Mouse (Mus musculus): ENCODE results near the gene Ankrd13d. TPM values are rescaled to one million over a fixed set of nuclear protein-coding genes. Genes with fewer than 3 reads are reported as not detected.

Ankrd13d gene
- polyA plus RNA-seq, 1 experiment: 1.7 TPM

DNA sequence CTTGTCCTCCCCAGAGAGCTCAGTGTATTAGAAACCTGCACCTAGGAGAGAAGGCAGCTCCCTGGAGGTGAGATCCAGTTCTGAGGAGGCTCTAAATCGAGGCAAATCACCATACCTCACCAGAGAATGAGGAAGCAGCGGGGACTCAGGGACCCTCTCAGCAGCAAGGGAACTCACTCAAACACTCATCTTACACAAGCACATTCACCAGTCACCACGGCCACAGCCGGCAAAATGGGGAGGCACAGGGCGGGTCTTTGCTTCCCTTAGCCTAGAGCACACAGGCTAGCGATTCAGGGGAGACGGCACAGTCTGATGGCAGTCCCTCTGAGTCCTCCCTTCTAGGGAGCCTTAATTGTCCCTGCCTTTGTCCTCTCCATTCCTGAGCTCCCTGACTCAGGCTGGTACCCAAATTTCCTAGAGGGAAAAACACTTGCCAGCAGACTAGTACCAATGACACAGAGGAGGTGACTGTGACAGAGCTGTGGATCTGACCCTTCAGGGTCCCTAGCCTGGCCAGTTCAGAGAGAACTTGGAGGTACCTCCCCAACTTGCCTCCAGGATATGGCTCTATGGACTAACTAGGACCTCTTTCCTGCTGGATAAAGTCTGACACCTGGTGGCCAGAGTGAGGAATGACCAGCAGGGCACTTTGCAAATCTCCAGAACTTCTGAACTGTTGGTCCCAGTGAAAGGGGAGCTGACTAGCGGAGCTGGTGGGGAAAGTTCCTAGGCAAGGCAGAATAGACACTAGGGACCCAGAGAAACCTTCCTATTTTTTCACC lies 54.9 kb downstream of the Ankrd13d start:
- H3K79me2 ChIP-seq (ENCODE audit: control insufficient read depth, insufficient read depth): peaks cover 6% of the 10 kb centered on the region
- H3K4me3 ChIP-seq: no peak overlapping the region
- H3K36me3 ChIP-seq (ENCODE audit: control insufficient read depth, insufficient read depth): no peaks in the 10 kb centered on the region
- H3K4me2 ChIP-seq (ENCODE audit: low read depth): peak overlapping the region; percentile 88
- TF ChIP-seq TCF3 (IDR thresholded peaks at IDR 0.05; ENCODE audit: insufficient read length, low read depth): no peak
- no peak for TF ChIP-seq POLR2AphosphoS2 (IDR thresholded peaks at IDR 0.05; ENCODE audit: insufficient read length, low read depth)
- TF ChIP-seq CEBPB (IDR thresholded peaks at IDR 0.05; ENCODE audit: insufficient read depth, poor library complexity, severe bottlenecking): no peak
- no peak for TF ChIP-seq MYOG (IDR thresholded peaks at IDR 0.05; ENCODE audit: control insufficient read depth in 1 of 3, insufficient read depth in 1 of 3, insufficient read length in 2 of 3, low read depth in 2 of 3)
- TF ChIP-seq MYOD1 (IDR thresholded peaks at IDR 0.05; ENCODE audit: control insufficient read depth in 1 of 3, insufficient read length in 2 of 3, low read depth in 2 of 3): no peak
- no peak for TF ChIP-seq TCF12 (IDR thresholded peaks at IDR 0.05; ENCODE audit: insufficient read depth, poor library complexity, severe bottlenecking)
- no peak for TF ChIP-seq E2F4 (IDR thresholded peaks at IDR 0.05; ENCODE audit: insufficient read depth)
- no peak for TF ChIP-seq SRF (IDR thresholded peaks at IDR 0.05; ENCODE audit: control insufficient read depth, insufficient read length, low read depth)
- TF ChIP-seq REST (IDR thresholded peaks at IDR 0.05; ENCODE audit: insufficient read depth, insufficient read length): no peak
- TF ChIP-seq USF1 (IDR thresholded peaks at IDR 0.05; ENCODE audit: low read depth): no peak
- TF ChIP-seq POLR2A (IDR thresholded peaks at IDR 0.05; ENCODE audit: insufficient read length, low read depth): no peak
- no peak for TF ChIP-seq MAX (IDR thresholded peaks at IDR 0.05; ENCODE audit: low read depth)
- H3K27me3 ChIP-seq (ENCODE audit: control insufficient read depth, insufficient read depth, insufficient read length): no peaks in the 10 kb centered on the region
- no peak overlapping the region for H3ac ChIP-seq (ENCODE audit: control insufficient read depth, insufficient read length)

- Histone ChIP-seq H3K4me3 (no peak overlapping the region), H3K27me3 (ENCODE audit: control insufficient read depth, insufficient read depth, insufficient read length) (no peaks in the 10 kb centered on the region), H3K79me2 (ENCODE audit: control insufficient read depth, insufficient read depth) (no peaks in the 10 kb centered on the region), H3K36me3 (ENCODE audit: control insufficient read depth, insufficient read depth) (no peaks in the 10 kb centered on the region), H3ac (ENCODE audit: control insufficient read depth, insufficient read length) (no peak overlapping the region), H3K4me2 (ENCODE audit: low read depth) (no peak overlapping the region)
- TF ChIP-seq TCF3 (IDR thresholded peaks at IDR 0.05; ENCODE audit: insufficient read length, low read depth): no peak
- no peak for TF ChIP-seq REST (IDR thresholded peaks at IDR 0.05; ENCODE audit: insufficient read depth, insufficient read length)
- no peak for TF ChIP-seq POLR2AphosphoS2 (IDR thresholded peaks at IDR 0.05; ENCODE audit: insufficient read length, low read depth)
- TF ChIP-seq E2F4 (IDR thresholded peaks at IDR 0.05; ENCODE audit: insufficient read depth): no peak
- no peak for TF ChIP-seq MYOD1 (IDR thresholded peaks at IDR 0.05; ENCODE audit: control insufficient read depth in 1 of 3, insufficient read length in 2 of 3, low read depth in 2 of 3)
- TF ChIP-seq MAX (IDR thresholded peaks at IDR 0.05; ENCODE audit: low read depth): no peak
- no peak for TF ChIP-seq POLR2A (IDR thresholded peaks at IDR 0.05; ENCODE audit: insufficient read length, low read depth)
- TF ChIP-seq USF1 (IDR thresholded peaks at IDR 0.05; ENCODE audit: low read depth): no peak
- TF ChIP-seq TCF12 (IDR thresholded peaks at IDR 0.05; ENCODE audit: insufficient read depth, poor library complexity, severe bottlenecking): no peak
- TF ChIP-seq CEBPB (IDR thresholded peaks at IDR 0.05; ENCODE audit: insufficient read depth, poor library complexity, severe bottlenecking): no peak
- TF ChIP-seq SRF (IDR thresholded peaks at IDR 0.05; ENCODE audit: control insufficient read depth, insufficient read length, low read depth): no peak
These were observed 55.5 kb downstream of the Ankrd13d start for GRCm38 (mm10) chr19:4227446-4227845.

- Histone ChIP-seq H3K27me3 (ENCODE audit: control insufficient read depth, insufficient read depth, insufficient read length) (no peaks in the 10 kb centered on the region), H3K4me3 (no peak overlapping the region), H3K79me2 (ENCODE audit: control insufficient read depth, insufficient read depth) (no peaks in the 10 kb centered on the region), H3K4me2 (ENCODE audit: low read depth) (no peak overlapping the region), H3ac (ENCODE audit: control insufficient read depth, insufficient read length) (no peak overlapping the region), H3K36me3 (ENCODE audit: control insufficient read depth, insufficient read depth) (no peaks in the 10 kb centered on the region)
- TF ChIP-seq POLR2A (IDR thresholded peaks at IDR 0.05; ENCODE audit: insufficient read length, low read depth) (no peak), MYOG (IDR thresholded peaks at IDR 0.05; ENCODE audit: control insufficient read depth in 1 of 3, insufficient read depth in 1 of 3, insufficient read length in 2 of 3, low read depth in 2 of 3) (no peak)
These were observed 56.2 kb downstream of the Ankrd13d start for GRCm38 (mm10) chr19:4226779-4227178.

DNA sequence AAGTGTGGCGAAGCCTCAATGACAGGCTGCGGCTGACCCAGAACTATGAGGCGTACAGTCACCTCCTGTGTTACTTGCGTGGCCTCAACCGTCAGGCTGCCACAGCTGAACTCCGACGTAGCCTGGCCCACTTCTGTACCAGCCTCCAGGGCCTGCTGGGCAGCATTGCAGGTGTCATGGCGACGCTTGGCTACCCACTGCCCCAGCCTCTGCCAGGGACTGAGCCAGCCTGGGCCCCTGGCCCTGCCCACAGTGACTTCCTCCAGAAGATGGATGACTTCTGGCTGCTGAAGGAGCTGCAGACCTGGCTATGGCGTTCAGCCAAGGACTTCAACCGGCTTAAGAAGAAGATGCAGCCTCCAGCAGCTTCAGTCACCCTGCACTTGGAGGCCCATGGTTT lies 60.8 kb downstream of the Ankrd13d start:
- Histone ChIP-seq H3K27me3 (ENCODE audit: control insufficient read depth, insufficient read depth, insufficient read length) (no peaks in the 10 kb centered on the region), H3K4me3 (no peak overlapping the region), H3K79me2 (ENCODE audit: control insufficient read depth, insufficient read depth) (peaks cover 20% of the 10 kb centered on the region), H3ac (ENCODE audit: control insufficient read depth, insufficient read length) (no peak overlapping the region), H3K4me2 (ENCODE audit: low read depth) (no peak overlapping the region), H3K36me3 (ENCODE audit: control insufficient read depth, insufficient read depth) (no peaks in the 10 kb centered on the region)
- no peak for TF ChIP-seq MAX (IDR thresholded peaks at IDR 0.05; ENCODE audit: low read depth)

- no peaks in the 10 kb centered on the region for H3K36me3 ChIP-seq (ENCODE audit: control insufficient read depth, insufficient read depth)
- H3K4me2 ChIP-seq (ENCODE audit: low read depth): no peak overlapping the region
- no peak for TF ChIP-seq USF1 (IDR thresholded peaks at IDR 0.05; ENCODE audit: low read depth)
- TF ChIP-seq POLR2AphosphoS2 (IDR thresholded peaks at IDR 0.05; ENCODE audit: insufficient read length, low read depth): no peak
- no peak for TF ChIP-seq TCF12 (IDR thresholded peaks at IDR 0.05; ENCODE audit: insufficient read depth, poor library complexity, severe bottlenecking)
- no peak for TF ChIP-seq MYOD1 (IDR thresholded peaks at IDR 0.05; ENCODE audit: control insufficient read depth in 1 of 3, insufficient read length in 2 of 3, low read depth in 2 of 3)
- TF ChIP-seq REST (IDR thresholded peaks at IDR 0.05; ENCODE audit: insufficient read depth, insufficient read length): no peak
- TF ChIP-seq MYOG (IDR thresholded peaks at IDR 0.05; ENCODE audit: control insufficient read depth in 1 of 3, insufficient read depth in 1 of 3, insufficient read length in 2 of 3, low read depth in 2 of 3): no peak
- TF ChIP-seq SRF (IDR thresholded peaks at IDR 0.05; ENCODE audit: control insufficient read depth, insufficient read length, low read depth): no peak
- TF ChIP-seq E2F4 (IDR thresholded peaks at IDR 0.05; ENCODE audit: insufficient read depth): no peak
- TF ChIP-seq POLR2A (IDR thresholded peaks at IDR 0.05; ENCODE audit: insufficient read length, low read depth): no peak
- TF ChIP-seq TCF3 (IDR thresholded peaks at IDR 0.05; ENCODE audit: insufficient read length, low read depth): no peak
- no peak for TF ChIP-seq CEBPB (IDR thresholded peaks at IDR 0.05; ENCODE audit: insufficient read depth, poor library complexity, severe bottlenecking)
- TF ChIP-seq MAX (IDR thresholded peaks at IDR 0.05; ENCODE audit: low read depth): no peak
- peaks cover 29% of the 10 kb centered on the region for H3K79me2 ChIP-seq (ENCODE audit: control insufficient read depth, insufficient read depth)
- no peak overlapping the region for H3ac ChIP-seq (ENCODE audit: control insufficient read depth, insufficient read length)
- no peak overlapping the region for H3K4me3 ChIP-seq
- no peaks in the 10 kb centered on the region for H3K27me3 ChIP-seq (ENCODE audit: control insufficient read depth, insufficient read depth, insufficient read length)
These were observed 61.8 kb downstream of the Ankrd13d start for GRCm38 (mm10) chr19:4220957-4221743.

Measured in myocyte (in vitro differentiated cells).